Mouse (Mus musculus) heart, embryonic 10.5 days (tissue): ENCODE data around the gene Arhgef26. TPM values are rescaled to one million over a fixed set of nuclear protein-coding genes. Genes with fewer than 3 reads are reported as not detected.

Experiments
- DNase-seq: peaks from one replicate; pipeline ENCODE4 v3.0.0-alpha.2; 2017; ENCODE audit warnings: low spot score
- H3K27ac ChIP-seq: fragments of 300-500 bp; sonication (generic); 2 replicates; pipeline ENCODE4 v1.5.1; 2016; ENCODE audit warnings: mild to moderate bottlenecking
- H3K27me3 ChIP-seq: fragments of 300-500 bp; sonication (generic); 2 replicates; pipeline ENCODE4 v1.6.1; 2016; ENCODE audit warnings: mild to moderate bottlenecking; ENCODE audit not compliant: poor library complexity, insufficient read depth, severe bottlenecking
- H3K36me3 ChIP-seq: fragments of 300-500 bp; sonication (generic); 2 replicates; pipeline ENCODE4 v1.6.1; 2016; ENCODE audit warnings: mild to moderate bottlenecking, moderate library complexity
- H3K4me1 ChIP-seq: fragments of 300-500 bp; sonication (generic); 2 replicates; pipeline ENCODE4 v1.6.1; 2016; ENCODE audit warnings: mild to moderate bottlenecking
- H3K4me3 ChIP-seq: fragments of 300-500 bp; sonication (generic); 2 replicates; pipeline ENCODE4 v1.5.1; 2016; ENCODE audit warnings: mild to moderate bottlenecking, moderate library complexity
- H3K9me3 ChIP-seq: fragments of 300-500 bp; sonication (generic); 2 replicates; pipeline ENCODE4 v1.6.1; 2016; ENCODE audit warnings: mild to moderate bottlenecking, moderate library complexity
- WGBS: fragments of 180-500 bp; shearing (Covaris S2); methylation state at CpG from one replicate; pipeline ENCODE4 v1.1.7; 2016; 5-methylcytosine and 5-hydroxymethylcytosine counted together
- polyA plus RNA-seq: library from polyadenylated mRNA; unstranded; fragments of >200 nt; fragmentation: Nextera tagmentation; extraction: Ambion mirVana; gene quantifications from 2 replicates; pipeline ENCODE4 v1.2.1, GENCODE M21; 2016

The Arhgef26 gene
- polyA plus RNA-seq, 1 experiment from 2014 or later, result 4.6 TPM

DNA sequence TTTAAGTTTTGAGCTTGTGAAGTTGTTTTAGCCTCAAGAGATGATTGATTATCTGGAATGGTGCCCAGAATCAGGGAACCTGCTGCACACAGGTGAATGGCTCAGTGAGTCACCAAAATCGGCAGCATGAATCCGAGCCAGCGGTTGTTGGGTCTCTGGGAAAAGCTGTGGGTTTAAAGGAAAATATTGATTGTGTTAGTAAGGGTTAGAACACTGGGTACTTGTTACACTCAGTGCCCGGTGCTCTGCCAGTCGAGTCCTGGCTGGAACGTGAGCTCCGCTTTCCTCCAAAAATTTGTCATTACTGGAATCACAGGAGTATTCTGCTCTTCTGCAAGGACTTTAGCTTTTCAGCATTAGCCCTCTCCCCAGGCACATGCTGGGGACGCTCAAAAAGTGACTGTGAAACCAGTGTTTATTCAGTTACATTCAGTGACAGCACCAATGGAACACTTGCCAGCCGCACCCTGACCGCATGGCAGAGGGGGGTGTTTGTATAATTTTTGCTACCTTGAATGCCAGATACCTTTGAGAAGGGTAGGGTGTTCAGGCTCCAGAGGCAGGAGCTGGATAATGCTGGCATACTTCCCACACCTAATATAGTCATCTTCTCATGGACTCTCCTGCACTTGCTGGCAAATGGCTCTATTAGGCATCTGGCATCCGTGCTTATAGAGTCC, 11.2 kb downstream of the Arhgef26 start:
- Histone ChIP-seq H3K27ac (no peak overlapping the region), H3K4me1 (no peaks in the 10 kb centered on the region), H3K4me3 (no peak overlapping the region), H3K9me3 (no peaks in the 10 kb centered on the region), H3K27me3 (no peaks in the 10 kb centered on the region), H3K36me3 (no peaks in the 10 kb centered on the region)
- 85% methylated on average over 11 of the region's 11 CpGs for WGBS
- DNase-seq, result no peak

DNA sequence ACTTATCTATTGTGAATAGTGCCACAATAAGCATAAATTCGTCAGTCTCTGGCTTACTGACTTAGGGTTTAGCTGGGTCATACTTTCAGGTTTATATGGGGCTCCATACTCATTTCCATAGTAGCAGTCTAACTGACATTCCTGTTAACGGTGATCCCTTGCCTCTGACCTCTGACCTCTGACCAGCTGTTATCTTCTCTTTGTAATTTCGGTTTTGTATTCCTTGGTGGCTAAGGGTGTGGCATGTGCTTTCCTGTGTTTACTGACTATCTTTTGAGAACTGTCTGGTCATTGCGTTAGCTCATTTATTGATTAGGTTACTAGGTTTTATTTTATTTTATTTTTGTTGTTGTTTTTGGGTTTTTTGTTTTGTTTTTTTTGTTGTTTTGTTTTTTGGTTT, 13.9 kb downstream of the Arhgef26 start:
- H3K4me1 ChIP-seq, result no peaks in the 10 kb centered on the region
- WGBS, result 74% methylated on average over 4 of the region's 4 CpGs
- no peak overlapping the region for H3K4me3 ChIP-seq
- H3K9me3 ChIP-seq, result no peaks in the 10 kb centered on the region
- no peaks in the 10 kb centered on the region for H3K27me3 ChIP-seq
- DNase-seq, result no peak
- no peaks in the 10 kb centered on the region for H3K36me3 ChIP-seq
- H3K27ac ChIP-seq, result no peak overlapping the region

DNA sequence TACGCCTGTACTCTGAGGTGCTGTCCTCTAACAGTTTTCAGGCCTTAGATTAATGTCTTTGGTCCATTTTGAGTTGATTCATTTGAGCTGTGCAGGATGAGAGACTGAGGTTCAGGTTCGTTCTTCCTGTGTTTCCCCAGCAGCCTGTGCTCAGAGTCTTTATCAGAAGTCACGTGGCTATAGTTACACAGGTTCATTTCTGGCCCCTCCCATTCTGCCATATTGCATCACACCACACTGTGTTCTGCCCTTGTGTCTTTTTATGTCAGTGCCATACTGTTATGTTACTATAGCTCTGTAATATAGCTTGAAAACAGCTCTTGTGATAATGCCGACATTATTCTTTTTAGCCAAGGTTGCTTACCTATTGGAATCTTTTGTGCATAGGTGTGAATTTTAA, 14.7 kb downstream of the Arhgef26 start:
- Histone ChIP-seq H3K27ac (no peak overlapping the region), H3K36me3 (no peaks in the 10 kb centered on the region), H3K27me3 (no peaks in the 10 kb centered on the region), H3K9me3 (no peaks in the 10 kb centered on the region), H3K4me1 (no peaks in the 10 kb centered on the region), H3K4me3 (no peak overlapping the region)
- no peak for DNase-seq
- WGBS, result 83% methylated on average over 4 of the region's 4 CpGs

DNA sequence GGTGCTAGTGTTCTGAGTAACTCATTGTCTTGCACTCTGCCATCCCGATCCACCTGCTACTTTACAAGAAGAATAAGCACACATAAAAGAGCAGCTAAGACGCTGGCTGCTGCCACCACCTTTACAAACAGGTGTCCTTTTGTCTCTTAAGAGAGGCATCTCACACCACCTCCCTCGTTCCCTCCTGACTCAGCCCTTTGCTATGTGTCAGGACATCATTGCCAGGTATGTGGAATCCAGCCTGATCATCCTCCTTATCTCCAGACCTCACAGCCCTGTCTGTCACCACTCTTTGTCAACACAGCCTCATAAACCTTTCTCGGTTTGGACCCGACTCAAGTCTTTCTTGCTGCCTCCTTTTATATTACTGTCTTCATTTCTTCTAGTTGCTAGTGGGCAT, 29.7 kb downstream of the Arhgef26 start:
- Histone ChIP-seq H3K4me1 (0 out of 2 replicates have a peak, but pooled peaks cover 3% of the 10 kb centered on the region), H3K4me3 (no peak overlapping the region), H3K27ac (no peak overlapping the region), H3K27me3 (no peaks in the 10 kb centered on the region), H3K36me3 (no peaks in the 10 kb centered on the region), H3K9me3 (no peaks in the 10 kb centered on the region)
- no peak for DNase-seq
- WGBS, result 44% methylated on average over 5 of the region's 5 CpGs

DNA sequence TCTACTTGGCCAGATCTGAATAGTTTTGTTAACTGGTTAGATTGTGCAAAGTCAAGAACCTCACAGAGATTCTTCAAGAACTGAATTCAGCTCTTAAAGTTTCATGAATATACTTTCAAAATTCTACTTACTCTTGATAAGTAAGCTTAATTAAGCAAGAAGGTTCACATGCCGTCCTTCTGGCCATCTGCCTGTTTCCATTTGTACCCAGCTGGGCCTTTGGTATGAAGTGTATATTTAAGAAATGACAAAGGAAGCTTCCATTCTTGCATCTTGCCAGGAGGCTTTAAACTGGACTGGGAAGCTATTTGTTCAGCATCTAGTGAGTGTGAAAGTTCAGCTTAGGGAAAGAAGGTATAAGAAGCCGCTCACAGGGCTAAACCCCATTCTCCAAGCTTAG, 34.7 kb downstream of the Arhgef26 start:
- Histone ChIP-seq H3K9me3 (no peaks in the 10 kb centered on the region), H3K36me3 (no peaks in the 10 kb centered on the region), H3K4me1 (peaks cover 10% of the 10 kb centered on the region; the same call in 1 of the 2 replicates), H3K27me3 (no peaks in the 10 kb centered on the region), H3K4me3 (no peak overlapping the region), H3K27ac (no peak overlapping the region)
- no peak for DNase-seq
- 81% methylated on average over 2 of the region's 2 CpGs for WGBS

GRCm38 (mm10) chr3:62374346-62374745, 36.2 kb downstream of the Arhgef26 start:
- Histone ChIP-seq H3K4me3 (no peak overlapping the region), H3K36me3 (no peaks in the 10 kb centered on the region), H3K27me3 (no peaks in the 10 kb centered on the region), H3K9me3 (no peaks in the 10 kb centered on the region), H3K27ac (no peak overlapping the region), H3K4me1 (peaks cover 10% of the 10 kb centered on the region; the same call in 1 of the 2 replicates)
- no peak for DNase-seq
- WGBS, result 78% methylated on average over 4 of the region's 4 CpGs

- 32% methylated on average over 6 of the region's 6 CpGs for WGBS
- Histone ChIP-seq H3K4me1 (peaks cover 6% of the 10 kb centered on the region; the same call in 1 of the 2 replicates), H3K36me3 (no peaks in the 10 kb centered on the region), H3K27ac (no peak overlapping the region), H3K9me3 (no peaks in the 10 kb centered on the region), H3K27me3 (no peaks in the 10 kb centered on the region), H3K4me3 (no peak overlapping the region)
- DNase-seq, result no peak
Measured at GRCm38 (mm10) chr3:62374831-62375230, 36.7 kb downstream of the Arhgef26 start.

GRCm38 (mm10) chr3:62376719-62377118, 38.6 kb downstream of the Arhgef26 start:
- WGBS, result 86% methylated on average over 2 of the region's 2 CpGs
- Histone ChIP-seq H3K4me3 (no peak overlapping the region), H3K9me3 (no peaks in the 10 kb centered on the region), H3K27ac (no peak overlapping the region), H3K27me3 (no peaks in the 10 kb centered on the region), H3K36me3 (no peaks in the 10 kb centered on the region), H3K4me1 (peaks cover 6% of the 10 kb centered on the region; the same call in 1 of the 2 replicates)
- no peak for DNase-seq

DNA sequence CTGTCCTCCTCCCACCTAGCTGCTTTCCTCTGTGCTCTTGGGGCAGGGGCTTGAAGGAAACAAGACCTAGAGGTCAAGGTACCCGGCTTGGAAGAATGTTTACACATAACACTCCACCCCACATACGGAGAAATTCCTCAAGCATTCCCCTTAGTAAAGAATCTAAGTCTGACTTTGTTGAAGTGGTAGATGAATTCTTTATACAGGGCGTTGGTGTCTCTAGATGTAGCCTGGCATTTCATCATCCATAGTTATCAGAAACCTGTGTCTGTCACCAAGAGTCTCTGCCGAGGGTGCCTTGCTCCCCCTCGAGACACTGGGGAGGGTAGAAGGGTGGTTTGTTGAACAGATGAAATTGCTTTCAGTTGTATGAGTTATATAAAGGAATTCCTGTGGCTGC, 41.8 kb downstream of the Arhgef26 start:
- no peak overlapping the region for H3K27ac ChIP-seq
- 45% methylated on average over 5 of the region's 5 CpGs for WGBS

GRCm38 (mm10) chr3:62380420-62380819, 42.3 kb downstream of the Arhgef26 start:
- Histone ChIP-seq H3K4me3 (no peak overlapping the region), H3K9me3 (no peaks in the 10 kb centered on the region), H3K4me1 (no peaks in the 10 kb centered on the region), H3K27me3 (no peaks in the 10 kb centered on the region), H3K36me3 (no peaks in the 10 kb centered on the region), H3K27ac (no peak overlapping the region)
- DNase-seq, result no peak
- WGBS, result 64% methylated on average over 3 of the region's 3 CpGs

More for the DNA sequence above, 41.8 kb downstream of the Arhgef26 start:
- Histone ChIP-seq H3K4me1 (peaks cover 2% of the 10 kb centered on the region; the same call in 1 of the 2 replicates), H3K9me3 (no peaks in the 10 kb centered on the region), H3K36me3 (no peaks in the 10 kb centered on the region), H3K4me3 (no peak overlapping the region), H3K27me3 (no peaks in the 10 kb centered on the region)
- DNase-seq, result no peak

DNA sequence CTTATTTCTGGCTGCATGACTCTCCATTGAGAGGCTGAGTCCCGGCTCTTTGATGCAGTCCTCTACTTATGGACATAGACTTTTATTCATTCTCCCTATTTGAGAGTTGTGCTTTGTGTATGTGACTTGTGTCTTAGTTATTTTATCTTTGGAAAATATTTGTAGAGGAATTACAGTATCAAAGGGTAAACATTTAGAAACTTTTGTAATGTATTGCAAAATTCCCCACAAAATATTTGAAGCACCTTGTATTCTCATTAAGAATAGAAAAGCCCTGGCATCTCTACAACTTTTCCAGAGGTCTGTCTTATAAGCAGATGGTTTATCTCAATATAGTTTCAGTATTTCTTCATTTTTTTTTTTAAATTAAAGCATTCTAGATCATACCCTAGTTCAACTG, 44.7 kb downstream of the Arhgef26 start:
- Histone ChIP-seq H3K27me3 (no peaks in the 10 kb centered on the region), H3K4me1 (no peaks in the 10 kb centered on the region), H3K4me3 (no peak overlapping the region), H3K27ac (no peak overlapping the region), H3K36me3 (no peaks in the 10 kb centered on the region), H3K9me3 (no peaks in the 10 kb centered on the region)
- 81% methylated on average over 1 of the region's 1 CpGs for WGBS
- DNase-seq, result no peak

- no peak overlapping the region for H3K27ac ChIP-seq
- DNase-seq, result no peak
- H3K36me3 ChIP-seq, result no peaks in the 10 kb centered on the region
- no peaks in the 10 kb centered on the region for H3K27me3 ChIP-seq
- H3K9me3 ChIP-seq, result no peaks in the 10 kb centered on the region
- peaks cover 4% of the 10 kb centered on the region; the same call in 1 of the 2 replicates for H3K4me1 ChIP-seq
- H3K4me3 ChIP-seq, result no peak overlapping the region
Measured at GRCm38 (mm10) chr3:62392636-62393035, 54.5 kb downstream of the Arhgef26 start.

- H3K36me3 ChIP-seq, result no peaks in the 10 kb centered on the region
- H3K27me3 ChIP-seq, result no peaks in the 10 kb centered on the region
- H3K4me3 ChIP-seq, result no peak overlapping the region
- no peaks in the 10 kb centered on the region for H3K9me3 ChIP-seq
- no peak overlapping the region for H3K27ac ChIP-seq
- no peak for DNase-seq
- peaks cover 4% of the 10 kb centered on the region; the same call in 1 of the 2 replicates for H3K4me1 ChIP-seq
- 62% methylated on average over 7 of the region's 7 CpGs for WGBS
Measured at GRCm38 (mm10) chr3:62394284-62394683, 56.1 kb downstream of the Arhgef26 start.

DNA sequence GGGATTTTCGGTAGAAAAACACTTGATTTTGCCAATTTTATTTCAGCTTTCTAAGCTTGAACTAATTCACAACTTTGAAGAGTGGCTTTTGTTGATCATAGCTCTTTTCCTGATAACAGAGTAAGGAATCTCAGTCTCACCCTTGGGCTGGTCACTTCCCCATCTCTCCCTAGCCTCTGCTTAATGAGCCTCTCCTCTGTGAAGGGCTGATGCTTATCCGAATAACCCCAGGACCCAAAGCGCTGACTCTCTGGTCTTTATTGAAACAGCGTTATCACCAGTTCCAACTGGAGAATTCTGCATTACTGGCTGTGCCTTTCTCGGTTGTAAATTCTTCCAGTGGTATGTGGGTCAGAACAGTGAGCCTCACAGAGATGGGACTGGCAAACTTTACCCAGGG, 57.2 kb downstream of the Arhgef26 start:
- H3K9me3 ChIP-seq, result no peaks in the 10 kb centered on the region
- H3K27me3 ChIP-seq, result no peaks in the 10 kb centered on the region
- no peak overlapping the region for H3K27ac ChIP-seq
- DNase-seq, result no peak
- no peaks in the 10 kb centered on the region for H3K36me3 ChIP-seq
- H3K4me3 ChIP-seq, result no peak overlapping the region
- 44% methylated on average over 5 of the region's 5 CpGs for WGBS
- H3K4me1 ChIP-seq, result peaks cover 4% of the 10 kb centered on the region; the same call in 1 of the 2 replicates
